Mouse (Mus musculus) megakaryocyte, embryonic 14.5 days (primary cell): ENCODE measurements around the gene Sarm1.

ENCODE experiments used
- FLI1 ChIP-seq: IDR thresholded peaks from 2 replicates; pipeline ENCODE4 v1.6.1; 2012; ENCODE audit warnings: low read length, inconsistent platforms, mixed read lengths
- GATA1 ChIP-seq: IDR thresholded peaks from 3 replicates; pipeline ENCODE4 v1.6.1; 2012; ENCODE audit warnings: mixed read lengths, low read length, inconsistent platforms, borderline replicate concordance

GRCm38 (mm10) chr11:78465116-78465515 is 32.4 kb downstream of the Sarm1 start:
- TF ChIP-seq GATA1 = no peak
- no peak for TF ChIP-seq FLI1
